Mouse (Mus musculus) intestine, embryonic 16.5 days (tissue): Measurements from ENCODE around the gene Rangrf. TPM values are rescaled to one million over a fixed set of nuclear protein-coding genes. Genes with fewer than 3 reads are reported as not detected.

Experiments
- microRNA-seq: library from miRNA; unstranded; fragments of <30 nt; microRNA quantifications from one replicate; pipeline ENCODE4, GENCODE M21; 2016
- polyA plus RNA-seq: library from polyadenylated mRNA; unstranded; fragments of >200 nt; fragmentation: Nextera tagmentation; extraction: Ambion mirVana; gene quantifications from 2 replicates; pipeline ENCODE4 v1.2.1, GENCODE M21; 2015

Rangrf gene
- polyA plus RNA-seq, 1 experiment from 2014 or later: 56.7 TPM

Small RNA genes lying within 50 kb of the gene (microRNA-seq; reads per million reads assigned to microRNA genes)
- gene Mir3062: 2.0 reads per million

Other genes starting within 250 kb of the Rangrf start
- gene Ndel1, start 103.3 kb downstream of the Rangrf start, polyA plus RNA-seq: 70.4 and 73.6 TPM in 2 replicates
- 0.34 and 0.54 TPM in 2 replicates for gene Rnf222, start 86.6 kb downstream of the Rangrf start, polyA plus RNA-seq
- gene Rpl26, start 73.6 kb downstream of the Rangrf start, polyA plus RNA-seq: 784 and 889 TPM in 2 replicates
- gene Odf4, start 48.1 kb downstream of the Rangrf start, polyA plus RNA-seq: not detected in 2 replicates
- 8.3 and 9.0 TPM in 2 replicates for gene Arhgef15, start 17.7 kb downstream of the Rangrf start, polyA plus RNA-seq
- 3.5 and 3.8 TPM in 2 replicates for gene Slc25a35, start 7.1 kb downstream of the Rangrf start, polyA plus RNA-seq
- 20.5 and 22.5 TPM in 2 replicates for gene Pfas, start 33.3 kb upstream of the Rangrf start, polyA plus RNA-seq
- gene Ctc1, start 40.7 kb upstream of the Rangrf start, polyA plus RNA-seq: 36.8 and 38.5 TPM in 2 replicates
- 114 and 139 TPM in 2 replicates for gene Aurkb, start 70.5 kb upstream of the Rangrf start, polyA plus RNA-seq
- gene Borcs6, start 84.5 kb upstream of the Rangrf start, polyA plus RNA-seq: 8.0 and 8.6 TPM in 2 replicates
- 38.6 and 44.8 TPM in 2 replicates for gene Tmem107, start 95.6 kb upstream of the Rangrf start, polyA plus RNA-seq
- gene Vamp2, start 113.3 kb upstream of the Rangrf start, polyA plus RNA-seq: 65.8 TPM in 2 replicates
- gene Per1, start 120.0 kb upstream of the Rangrf start, polyA plus RNA-seq: 13.6 and 13.7 TPM in 2 replicates
- 0.29 and 0.33 TPM in 2 replicates for gene Hes7, start 145.2 kb upstream of the Rangrf start, polyA plus RNA-seq
- gene 9130213A22Rik, start 147.4 kb upstream of the Rangrf start, polyA plus RNA-seq: 0.11 and 0.29 TPM in 2 replicates
- gene Aloxe3, start 150.7 kb upstream of the Rangrf start, polyA plus RNA-seq: 0.31 and 0.45 TPM in 2 replicates
- 0.33 and 0.38 TPM in 2 replicates for gene Alox12b, start 181.8 kb upstream of the Rangrf start, polyA plus RNA-seq
- gene Alox8, start 222.7 kb upstream of the Rangrf start, polyA plus RNA-seq: 0.13 and 0.15 TPM in 2 replicates